Mouse (Mus musculus) C2C12 (cell line): ENCODE measurements around the gene Caprin1. TPM values are rescaled to one million over a fixed set of nuclear protein-coding genes. Genes with fewer than 3 reads are reported as not detected.
A peak's percentile ranks its signal among the peaks of the same experiment; 100 is the strongest.

ENCODE experiments used
- H3K27me3 ChIP-seq: one replicate; pipeline ENCODE4 v1.6.1; 2011; ENCODE audit not compliant: control insufficient read depth, insufficient read depth, insufficient read length
- H3K36me3 ChIP-seq: one replicate; pipeline ENCODE4 v1.6.1; 2011; ENCODE audit not compliant: control insufficient read depth, insufficient read depth
- H3K4me3 ChIP-seq: one replicate; pipeline ENCODE4 v1.5.1; 2011; ENCODE audit warnings: mild to moderate bottlenecking, control low read depth; ENCODE audit not compliant: poor library complexity, insufficient read depth, severe bottlenecking
- H3K79me2 ChIP-seq: one replicate; pipeline ENCODE4 v1.6.1; 2011; ENCODE audit not compliant: control insufficient read depth, insufficient read depth
- H3K79me3 ChIP-seq: one replicate; pipeline ENCODE4 v1.6.1; 2011; ENCODE audit warnings: low read depth, control low read depth
- H3ac ChIP-seq: one replicate; pipeline ENCODE3; 2011; ENCODE audit warnings: low read depth; ENCODE audit not compliant: control insufficient read depth, insufficient read length
- CEBPB ChIP-seq: IDR thresholded peaks from one replicate; pipeline ENCODE4 v1.6.1; 2011; ENCODE audit warnings: low read depth, mild to moderate bottlenecking, control low read depth, moderate library complexity
- CTCF ChIP-seq: IDR thresholded peaks from one replicate; pipeline ENCODE4 v1.5.1; 2011; ENCODE audit not compliant: control insufficient read depth, insufficient read depth, insufficient read length
- FOSL1 ChIP-seq: IDR thresholded peaks from one replicate; pipeline ENCODE4 v1.8.0; 2011; ENCODE audit warnings: mild to moderate bottlenecking, low read length; ENCODE audit not compliant: poor library complexity, insufficient read depth, severe bottlenecking
- MAX ChIP-seq: IDR thresholded peaks from one replicate; pipeline ENCODE4 v1.6.1; 2011; ENCODE audit warnings: mild to moderate bottlenecking, control low read depth
- MYOD1 ChIP-seq: IDR thresholded peaks from one replicate; pipeline ENCODE4 v1.6.1; 2011; ENCODE audit warnings: low read depth; ENCODE audit not compliant: control insufficient read depth, insufficient read length
- MYOG ChIP-seq: IDR thresholded peaks from one replicate; pipeline ENCODE4 v1.6.1; 2011; ENCODE audit not compliant: control insufficient read depth, insufficient read length; ENCODE audit errors: extremely low read depth
- USF1 ChIP-seq: IDR thresholded peaks from one replicate; pipeline ENCODE4 v1.6.1; 2011; ENCODE audit warnings: low read depth, mild to moderate bottlenecking, control low read depth, moderate library complexity
- polyA plus RNA-seq: library from polyadenylated mRNA; unstranded; fragments of >200 nt; fragmentation: generic; extraction: Trizol; gene quantifications from one replicate; pipeline ENCODE4 v1.2.1, GENCODE M21; 2012; ENCODE audit warnings: missing spikeins

The Caprin1 gene
- polyA plus RNA-seq, 1 experiment: 161 TPM

- Histone ChIP-seq H3K79me2 (no peaks in the 10 kb centered on the region), H3ac (no peak overlapping the region), H3K27me3 (peaks cover 7% of the 10 kb centered on the region), H3K4me3 (no peak overlapping the region), H3K36me3 (no peaks in the 10 kb centered on the region), H3K79me3 (no peaks in the 10 kb centered on the region)
- no peak for TF ChIP-seq FOSL1
- no peak for TF ChIP-seq MYOD1
- TF ChIP-seq MYOG: no peak
- TF ChIP-seq MAX: no peak
- no peak for TF ChIP-seq CEBPB
- TF ChIP-seq USF1: no peak
- TF ChIP-seq CTCF: no peak
These were observed 13.0 kb upstream of the Caprin1 start for GRCm38 (mm10) chr2:103810412-103810811.

DNA sequence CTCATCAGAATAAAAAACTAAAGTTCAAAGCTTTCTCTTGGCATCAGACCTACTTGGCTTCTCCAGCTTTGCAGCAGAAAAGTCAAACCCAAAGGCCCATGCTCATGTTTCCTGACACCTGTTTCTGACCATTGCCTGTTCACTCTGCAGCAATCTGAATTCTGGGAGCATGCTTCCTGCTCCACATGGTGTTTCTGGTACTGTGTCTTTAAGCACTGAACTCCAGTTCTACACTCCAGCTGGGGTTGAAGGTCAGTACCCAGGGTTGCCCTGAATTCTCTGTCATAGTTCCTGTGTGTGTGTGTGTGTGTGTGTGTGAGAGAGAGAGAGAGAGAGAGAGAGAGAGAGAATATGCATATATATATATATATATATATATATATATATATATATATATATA, 11.0 kb upstream of the Caprin1 start:
- no peak overlapping the region for H3ac ChIP-seq
- no peak for TF ChIP-seq USF1
- no peak for TF ChIP-seq CTCF
- TF ChIP-seq FOSL1: no peak
- no peak for TF ChIP-seq MYOD1
- TF ChIP-seq MAX: no peak
- no peak for TF ChIP-seq MYOG
- no peak for TF ChIP-seq CEBPB
- H3K36me3 ChIP-seq: no peaks in the 10 kb centered on the region
- no peaks in the 10 kb centered on the region for H3K79me3 ChIP-seq
- no peak overlapping the region for H3K4me3 ChIP-seq
- peaks cover 3% of the 10 kb centered on the region for H3K27me3 ChIP-seq
- no peaks in the 10 kb centered on the region for H3K79me2 ChIP-seq

DNA sequence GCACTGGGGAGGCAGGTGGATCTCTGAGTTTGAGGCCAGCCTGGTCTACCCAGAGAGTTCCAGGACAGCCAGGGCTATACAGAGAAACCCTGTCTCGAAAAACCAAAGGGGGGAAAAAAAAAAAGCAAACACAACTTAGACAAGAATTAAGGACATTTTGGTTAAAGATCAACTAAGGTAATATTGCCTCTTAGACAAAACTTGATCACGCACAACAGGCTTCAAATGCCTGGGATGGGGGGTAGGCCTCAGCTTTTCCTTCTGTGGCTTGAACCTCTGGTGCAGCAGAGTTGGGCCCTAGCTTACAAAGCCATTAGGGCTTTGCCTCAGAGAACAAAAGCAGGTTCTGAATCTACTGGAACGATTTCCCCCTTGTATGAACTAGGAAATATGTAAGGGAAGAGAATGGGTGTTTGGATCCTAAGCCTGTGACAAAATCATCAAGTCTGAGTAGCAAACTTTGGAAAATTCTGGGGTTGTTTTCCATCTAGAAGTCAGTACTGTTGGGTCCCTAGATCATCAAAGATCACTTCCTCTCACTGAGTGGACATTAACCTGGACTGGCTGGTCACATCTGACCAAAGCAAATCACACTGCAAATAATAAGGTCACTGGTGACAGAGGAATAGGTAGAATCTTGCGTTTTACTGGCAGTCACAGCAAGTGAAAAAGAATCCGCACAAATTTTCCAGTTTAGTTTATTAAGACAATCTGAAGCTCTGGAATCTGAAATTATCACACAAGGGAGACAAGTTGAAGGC, 6.5 kb upstream of the Caprin1 start:
- Histone ChIP-seq H3K4me3 (no peak overlapping the region), H3K79me2 (no peaks in the 10 kb centered on the region), H3ac (no peak overlapping the region), H3K79me3 (no peaks in the 10 kb centered on the region), H3K36me3 (no peaks in the 10 kb centered on the region), H3K27me3 (peaks cover 3% of the 10 kb centered on the region)
- TF ChIP-seq MYOD1 (no peak), CTCF (no peak), CEBPB (no peak), MYOG (no peak), MAX (no peak), FOSL1 (no peak), USF1 (no peak)

DNA sequence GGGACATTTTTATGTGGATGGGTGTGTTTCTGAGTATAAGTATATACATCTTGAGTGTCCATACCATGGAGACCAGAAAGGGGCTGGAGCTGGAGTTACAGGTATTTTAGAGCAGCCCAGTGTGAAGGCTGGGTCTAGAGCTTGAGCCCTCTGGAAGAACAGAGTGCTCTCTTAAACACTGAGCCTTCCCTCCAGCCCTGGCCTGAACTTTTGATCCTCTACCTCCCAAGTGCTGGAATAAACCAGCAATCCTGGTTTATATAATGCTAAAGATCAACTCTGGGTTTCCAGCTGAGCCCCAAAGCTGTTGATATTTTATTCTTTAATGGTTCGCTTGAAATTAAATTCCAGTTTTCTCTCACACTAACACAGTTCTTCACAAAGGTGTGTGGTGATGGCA, 5.0 kb upstream of the Caprin1 start:
- TF ChIP-seq MYOG (no peak), MYOD1 (no peak), MAX (no peak), CEBPB (no peak)
- H3ac ChIP-seq: no peak overlapping the region
- H3K79me2 ChIP-seq: no peaks in the 10 kb centered on the region
- peaks cover 2% of the 10 kb centered on the region for H3K27me3 ChIP-seq
- no peaks in the 10 kb centered on the region for H3K79me3 ChIP-seq
- H3K4me3 ChIP-seq: no peak overlapping the region
- no peaks in the 10 kb centered on the region for H3K36me3 ChIP-seq

DNA sequence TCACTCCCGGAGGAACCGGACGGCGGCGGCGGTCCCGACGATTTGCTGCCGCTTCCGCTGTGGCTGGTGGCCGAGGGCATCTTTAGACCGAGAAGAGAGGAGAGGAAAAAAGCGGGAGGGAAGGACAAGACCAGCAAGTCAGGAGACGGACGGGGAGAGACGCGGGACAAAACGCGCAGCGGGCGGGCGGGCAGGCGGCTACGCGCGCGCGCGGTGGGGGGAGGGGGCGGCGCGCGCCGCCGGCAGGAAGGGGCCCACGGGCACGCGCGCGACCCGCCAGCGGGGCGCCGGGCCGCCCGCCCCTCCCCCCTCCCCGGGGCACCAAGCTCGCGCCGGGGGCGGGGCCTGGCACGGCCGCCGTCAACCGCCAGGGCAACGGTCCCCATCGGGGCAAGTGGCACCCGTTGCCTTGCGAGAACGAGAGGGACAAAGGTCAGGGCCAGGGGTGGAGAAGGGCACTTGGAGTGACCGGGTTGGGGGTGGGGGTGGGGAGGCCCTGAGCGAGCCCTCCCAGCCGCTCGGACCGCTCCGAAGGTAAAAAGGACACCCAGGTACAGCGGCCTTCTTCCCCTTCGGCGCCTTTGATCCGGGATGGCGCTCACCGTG, 485 bp downstream of the Caprin1 start:
- Histone ChIP-seq H3ac (peak overlapping the region; percentile 93), H3K79me2 (peaks cover 50% of the 10 kb centered on the region), H3K27me3 (no peaks in the 10 kb centered on the region), H3K36me3 (peaks cover 38% of the 10 kb centered on the region), H3K79me3 (peaks cover 46% of the 10 kb centered on the region), H3K4me3 (peak overlapping the region; percentile 97)
- TF ChIP-seq MYOD1 (no peak), MAX (no peak), USF1 (no peak), MYOG (no peak), CEBPB (no peak), CTCF (no peak), FOSL1 (no peak)

DNA sequence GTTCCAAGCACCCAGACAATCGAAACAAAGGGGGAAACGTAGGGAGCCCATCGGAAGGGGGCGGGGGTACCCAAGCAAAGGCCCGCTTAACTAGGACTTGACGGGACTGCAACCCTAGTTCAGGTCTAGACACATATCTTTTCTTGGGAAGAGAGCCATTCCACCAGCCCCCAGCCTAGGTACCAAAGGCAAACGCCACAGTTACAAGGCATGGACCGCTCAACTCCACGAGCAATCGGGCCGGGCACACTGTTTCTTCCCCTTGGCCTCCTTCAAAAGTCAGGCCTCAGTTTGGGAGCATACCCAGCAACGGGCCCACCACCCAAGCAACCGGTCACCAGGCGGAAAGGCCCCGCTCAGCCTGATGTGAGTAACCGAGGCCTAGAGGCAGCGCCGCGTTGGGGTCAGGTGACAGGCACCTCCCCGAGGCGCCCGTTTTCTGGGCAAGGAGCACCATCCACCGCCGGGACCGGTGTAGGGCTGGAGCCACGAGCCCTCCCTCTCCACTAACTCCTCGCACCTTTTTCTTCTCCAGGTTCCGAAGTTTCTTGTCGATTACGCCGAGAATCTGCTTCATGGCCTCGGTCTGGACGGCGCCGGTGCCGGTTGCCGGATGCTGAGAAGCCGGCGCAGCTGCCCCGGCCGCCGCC, 1.1 kb downstream of the Caprin1 start:
- Histone ChIP-seq H3ac (peak overlapping the region; percentile 87), H3K79me2 (peaks cover 57% of the 10 kb centered on the region), H3K4me3 (peak overlapping the region; percentile 97), H3K79me3 (peaks cover 52% of the 10 kb centered on the region), H3K27me3 (no peaks in the 10 kb centered on the region), H3K36me3 (peaks cover 44% of the 10 kb centered on the region)
- no peak for TF ChIP-seq MYOG
- TF ChIP-seq FOSL1: no peak
